In the genomic region with DNA sequence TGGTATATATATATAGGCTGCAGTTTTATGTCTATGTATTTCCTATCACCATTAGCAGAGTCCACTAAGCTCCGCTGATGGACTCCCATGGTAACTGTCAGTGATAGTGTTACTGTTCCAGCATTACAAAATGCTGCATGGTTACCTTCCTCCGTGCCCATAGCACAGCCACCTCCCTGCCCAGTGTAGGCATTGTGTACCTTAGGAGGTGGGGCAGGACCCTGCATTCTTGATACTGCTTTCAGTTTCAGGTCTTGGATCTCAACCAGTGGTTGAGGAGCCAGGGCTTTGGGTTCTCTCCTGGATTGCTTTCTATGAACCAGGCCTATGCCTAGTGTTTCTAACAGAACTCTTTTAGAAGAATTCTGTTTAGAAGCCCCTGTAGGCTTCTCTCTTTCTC, we compare ENCODE assay signal across 30 mouse cellular contexts. TPM values are rescaled to one million over a fixed set of nuclear protein-coding genes. Genes with fewer than 3 reads are reported as not detected.
DNase-seq lines count a peak whose midpoint lies in the region; ATAC-seq lines count a peak whose summit lies in the region.
"Had no signal": no experiment of that assay in that cellular context is flagged by ENCODE, and none has a peak within 500 bp of the region (broad histone marks: within the 10 kb centered on the region; RNA-seq: fewer than 3 reads in every experiment).

No protein-coding gene starts in this region.

- H3K27me3 ChIP-seq in midbrain, embryonic 11.5 days (ENCODE audit: control insufficient read depth, insufficient read depth, low read length), result no peaks in the 10 kb centered on the region
- no peaks in the 10 kb centered on the region for H3K27me3 ChIP-seq in midbrain, embryonic 13.5 days
- no peaks in the 10 kb centered on the region for H3K27me3 ChIP-seq in intestine, embryonic 16.5 days (replicated peaks; ENCODE audit: control insufficient read depth, insufficient read depth, low read length)
- H3K27me3 ChIP-seq: embryonic facial prominence, embryonic 15.5 days; forebrain, embryonic 12.5 days; heart, embryonic 15.5 days; liver, embryonic 13.5 days; midbrain, embryonic 15.5 days; neural tube, embryonic 15.5 days had no signal

- no peak for ATAC-seq in midbrain, embryonic 11.5 days (ENCODE audit: low FRiP score)
- ATAC-seq in midbrain, embryonic 13.5 days, result no peak
- ATAC-seq in intestine, embryonic 16.5 days, result peak; percentile 75
- ATAC-seq: hindbrain, embryonic 16.5 days; midbrain, embryonic 15.5 days had no signal

- WGBS in midbrain, embryonic 11.5 days, result 93% methylated on average over 2 of the region's 2 CpGs
- WGBS in midbrain, embryonic 13.5 days, result 94% methylated on average over 2 of the region's 2 CpGs
- WGBS in intestine, embryonic 16.5 days, result 66% methylated on average over 2 of the region's 2 CpGs

- no peak overlapping the region for H3K27ac ChIP-seq in midbrain, embryonic 11.5 days (ENCODE audit: low read depth, low read length)
- H3K27ac ChIP-seq in midbrain, embryonic 13.5 days, result no peak overlapping the region
- H3K27ac ChIP-seq in intestine, embryonic 16.5 days (ENCODE audit: low read length), result no peak overlapping the region
- H3K27ac ChIP-seq: embryonic facial prominence, embryonic 10.5 days; embryonic facial prominence, embryonic 15.5 days; forebrain, embryonic 12.5 days; heart, embryonic 15.5 days; layer of hippocampus, adult 2 months; liver, embryonic 13.5 days; midbrain, embryonic 15.5 days; neural tube, embryonic 15.5 days had no signal

- H3K36me3 ChIP-seq in midbrain, embryonic 11.5 days (ENCODE audit: control insufficient read depth, insufficient read depth, low read length), result peaks cover 12% of the 10 kb centered on the region
- H3K36me3 ChIP-seq in midbrain, embryonic 13.5 days, result peaks cover 50% of the 10 kb centered on the region
- H3K36me3 ChIP-seq in intestine, embryonic 16.5 days (ENCODE audit: control insufficient read depth, insufficient read depth, low read length), result peaks cover 8% of the 10 kb centered on the region

- no peak overlapping the region for H3K9ac ChIP-seq in midbrain, embryonic 11.5 days (ENCODE audit: low read length)
- H3K9ac ChIP-seq in midbrain, embryonic 13.5 days (replicated peaks), result no peak overlapping the region
- no peak overlapping the region for H3K9ac ChIP-seq in intestine, embryonic 16.5 days (ENCODE audit: low read depth, low read length)
- H3K9ac ChIP-seq: embryonic facial prominence, embryonic 15.5 days; forebrain, embryonic 12.5 days; heart, embryonic 15.5 days; liver, embryonic 13.5 days; lung, embryonic 14.5 days; midbrain, embryonic 15.5 days; neural tube, embryonic 15.5 days had no signal

- peak; percentile 44 for DNase-seq in midbrain, embryonic 11.5 days (ENCODE audit: low spot score, missing footprints)
- DNase-seq in lung, postnatal 36 days, result peak; percentile 54
- no peak for DNase-seq in adrenal gland, adult (ENCODE audit: inconsistent age in 2 of 2, low spot score in 1 of 2)
- no peak for DNase-seq in kidney, postnatal 4 days
- DNase-seq in frontal cortex, adult 2 months (ENCODE audit: extremely low spot score in 1 of 2, low spot score in 1 of 2), result no peak
- DNase-seq: adrenal gland, adult 2 months; B cell, adult 2 months; cerebellum, adult 8-10 months; gastrocnemius, postnatal 14 days; kidney, adult 11 months; kidney, postnatal 25 days; left cerebral cortex, postnatal 4 days; liver, embryonic 13.5 days; lung, embryonic 14.5 days; right cerebral cortex, postnatal 25 days; thymus, adult 18-20 months; thymus, postnatal 25 days had no signal

- no peak overlapping the region for H3K4me3 ChIP-seq in midbrain, embryonic 11.5 days (ENCODE audit: low read depth, low read length)
- H3K4me3 ChIP-seq in midbrain, embryonic 13.5 days (replicated peaks), result no peak overlapping the region
- H3K4me3 ChIP-seq in intestine, embryonic 16.5 days (ENCODE audit: low read length), result no peak overlapping the region
- H3K4me3 ChIP-seq: embryonic facial prominence, embryonic 10.5 days; embryonic facial prominence, embryonic 15.5 days; forebrain, embryonic 12.5 days; heart, embryonic 15.5 days; layer of hippocampus, adult 2 months; liver, embryonic 13.5 days; midbrain, embryonic 15.5 days; neural tube, embryonic 15.5 days had no signal

- no peaks in the 10 kb centered on the region for H3K4me1 ChIP-seq in midbrain, embryonic 11.5 days (ENCODE audit: control insufficient read depth, insufficient read depth, low read length)
- H3K4me1 ChIP-seq in midbrain, embryonic 13.5 days (replicated peaks), result no peaks in the 10 kb centered on the region
- peaks cover 22% of the 10 kb centered on the region for H3K4me1 ChIP-seq in intestine, embryonic 16.5 days (ENCODE audit: control insufficient read depth, insufficient read depth, low read length)
- H3K4me1 ChIP-seq: embryonic facial prominence, embryonic 10.5 days; embryonic facial prominence, embryonic 15.5 days; forebrain, embryonic 12.5 days; midbrain, embryonic 15.5 days had no signal

- H3K4me2 ChIP-seq in midbrain, embryonic 11.5 days, result no peak overlapping the region
- H3K4me2 ChIP-seq in midbrain, embryonic 13.5 days (replicated peaks), result no peak overlapping the region
- H3K4me2 ChIP-seq in intestine, embryonic 16.5 days (ENCODE audit: low read depth, low read length), result no peak overlapping the region
- H3K4me2 ChIP-seq: embryonic facial prominence, embryonic 15.5 days; forebrain, embryonic 12.5 days; heart, embryonic 15.5 days; liver, embryonic 13.5 days; lung, embryonic 14.5 days; midbrain, embryonic 15.5 days; neural tube, embryonic 15.5 days had no signal

- no peaks in the 10 kb centered on the region for H3K9me3 ChIP-seq in midbrain, embryonic 11.5 days (ENCODE audit: control insufficient read depth, low read length)
- no peaks in the 10 kb centered on the region for H3K9me3 ChIP-seq in midbrain, embryonic 13.5 days
- no peaks in the 10 kb centered on the region for H3K9me3 ChIP-seq in intestine, embryonic 16.5 days (ENCODE audit: control insufficient read depth, low read length)
- H3K9me3 ChIP-seq: embryonic facial prominence, embryonic 10.5 days; embryonic facial prominence, embryonic 15.5 days; forebrain, embryonic 12.5 days; heart, embryonic 15.5 days; liver, embryonic 13.5 days; midbrain, embryonic 15.5 days; neural tube, embryonic 15.5 days had no signal

RNA-seq across cellular contexts. Expression of gene Trim26, which starts 13.1 kb away (rescaled TPM):
- polyA plus RNA-seq in midbrain, embryonic 11.5 days (2014; fragmentation: Nextera tagmentation; extraction: Ambion mirVana), result 32.4 and 35.0 TPM in 2 replicates
- 46.4 and 46.6 TPM in 2 replicates for polyA plus RNA-seq in midbrain, embryonic 13.5 days (2015; fragmentation: Nextera tagmentation; extraction: Ambion mirVana)
- 36.5 and 39.2 TPM in 2 replicates for polyA plus RNA-seq in intestine, embryonic 16.5 days (2015; fragmentation: Nextera tagmentation; extraction: Ambion mirVana)
- 20.8 and 21.9 TPM in 2 replicates for polyA plus RNA-seq in frontal cortex, adult 2 months (2012; rRNA removed)

RNA-seq across cellular contexts. Expression of gene Trim15, which starts 17.0 kb away (rescaled TPM):
- polyA plus RNA-seq in midbrain, embryonic 11.5 days (2014; fragmentation: Nextera tagmentation; extraction: Ambion mirVana), result 0.48 and 0.51 TPM in 2 replicates
- 0.22 and 0.58 TPM in 2 replicates for polyA plus RNA-seq in midbrain, embryonic 13.5 days (2015; fragmentation: Nextera tagmentation; extraction: Ambion mirVana)
- 8.5 and 11.6 TPM in 2 replicates for polyA plus RNA-seq in intestine, embryonic 16.5 days (2015; fragmentation: Nextera tagmentation; extraction: Ambion mirVana)
- polyA plus RNA-seq in frontal cortex, adult 2 months (2012; rRNA removed), result 0.04 and 0.08 TPM in 2 replicates
- polyA plus RNA-seq: adrenal gland, adult 2 months had no signal

RNA-seq across cellular contexts. Expression of gene Trim10, which starts 19.4 kb away (rescaled TPM):
- polyA plus RNA-seq in midbrain, embryonic 11.5 days (2014; fragmentation: Nextera tagmentation; extraction: Ambion mirVana), result 7.7 and 8.1 TPM in 2 replicates
- 1.2 and 2.0 TPM in 2 replicates for polyA plus RNA-seq in midbrain, embryonic 13.5 days (2015; fragmentation: Nextera tagmentation; extraction: Ambion mirVana)
- polyA plus RNA-seq in intestine, embryonic 16.5 days (2015; fragmentation: Nextera tagmentation; extraction: Ambion mirVana), result 3.3 and 5.7 TPM in 2 replicates
- 0.06 and 0.08 TPM in 2 replicates for polyA plus RNA-seq in frontal cortex, adult 2 months (2012; rRNA removed)

RNA-seq across cellular contexts. Expression of gene H2-M10.6, which starts 38.0 kb away (rescaled TPM):
- polyA plus RNA-seq in midbrain, embryonic 11.5 days (2014; fragmentation: Nextera tagmentation; extraction: Ambion mirVana), result not detected in 2 replicates
- polyA plus RNA-seq in midbrain, embryonic 13.5 days (2015; fragmentation: Nextera tagmentation; extraction: Ambion mirVana), result not detected in 2 replicates
- polyA plus RNA-seq in intestine, embryonic 16.5 days (2015; fragmentation: Nextera tagmentation; extraction: Ambion mirVana), result not detected in 2 replicates
- not detected in 2 replicates for polyA plus RNA-seq in frontal cortex, adult 2 months (2012; rRNA removed)
- polyA plus RNA-seq: adrenal gland, adult 2 months; embryonic facial prominence, embryonic 10.5 days; embryonic facial prominence, embryonic 15.5 days; forebrain, embryonic 12.5 days; heart, embryonic 15.5 days; hindbrain, embryonic 11.5 days; hindbrain, embryonic 16.5 days; kidney, embryonic 14.5 days; limb, embryonic 14.5 days; liver, embryonic 13.5 days; lung, embryonic 14.5 days; midbrain, embryonic 15.5 days; neural tube, embryonic 15.5 days had no signal

RNA-seq across cellular contexts. Expression of gene Trim40, which starts 39.9 kb away (rescaled TPM):
- not detected in 2 replicates for polyA plus RNA-seq in midbrain, embryonic 11.5 days (2014; fragmentation: Nextera tagmentation; extraction: Ambion mirVana)
- polyA plus RNA-seq in midbrain, embryonic 13.5 days (2015; fragmentation: Nextera tagmentation; extraction: Ambion mirVana), result not detected in 2 replicates
- 2.3 and 2.6 TPM in 2 replicates for polyA plus RNA-seq in intestine, embryonic 16.5 days (2015; fragmentation: Nextera tagmentation; extraction: Ambion mirVana)
- polyA plus RNA-seq in frontal cortex, adult 2 months (2012; rRNA removed), result 0.22 and 0.29 TPM in 2 replicates
- polyA plus RNA-seq: embryonic facial prominence, embryonic 10.5 days; embryonic facial prominence, embryonic 15.5 days; forebrain, embryonic 12.5 days; heart, embryonic 15.5 days; hindbrain, embryonic 11.5 days; kidney, embryonic 14.5 days; limb, embryonic 14.5 days; liver, embryonic 13.5 days; lung, embryonic 14.5 days; midbrain, embryonic 15.5 days; neural tube, embryonic 15.5 days had no signal

Comparison
In these comparisons a context has a peak if more than half of its experiments do, and no peak if none do; other contexts are left out.
1. DNase-seq: peak in midbrain, embryonic 11.5 days (single experiment) and lung, postnatal 36 days (single experiment); none in adrenal gland, adult (0 of 2), kidney, postnatal 4 days (0 of 2) and frontal cortex, adult 2 months (0 of 2).